Mouse (Mus musculus) CD4-positive, CD25-positive, alpha-beta regulatory T cell, adult 9 weeks (primary cell): ENCODE measurements around the gene Macrod1. TPM values are rescaled to one million over a fixed set of nuclear protein-coding genes. Genes with fewer than 3 reads are reported as not detected.

ENCODE experiments used
- polyA plus RNA-seq: library from polyadenylated mRNA; unstranded; fragments of 100-300 nt; shearing (Covaris generic); gene quantifications from one replicate; pipeline ENCODE4 v1.2.1, GENCODE M21; 2017

The Macrod1 gene
- 2.8 TPM for polyA plus RNA-seq

GRCm38 (mm10) chr19:7056248-7057087 lies at the start of gene Macrod1:
Macrod1 (plus strand) TSS chr19:7056810.

GRCm38 (mm10) chr19:7019191-7019590 lies 37.4 kb upstream of the Macrod1 start, which contains the start of gene Fermt3:
Fermt3 (minus strand) TSS chr19:7019469.

GRCm38 (mm10) chr19:7039841-7040636 lies 16.6 kb upstream of the Macrod1 start, which contains the start of gene Stip1:
Stip1 (minus strand) TSS chr19:7039967.

GRCm38 (mm10) chr19:7105544-7105943 lies 48.9 kb downstream of the Macrod1 start, which contains the start of gene Flrt1:
Flrt1 (minus strand) TSS chr19:7105729.

GRCm38 (mm10) chr19:7205753-7206736 lies 149.4 kb downstream of the Macrod1 start, which contains the start of gene Otub1:
Otub1 (minus strand) TSS chr19:7206316.

GRCm38 (mm10) chr19:7217162-7217925 lies 160.7 kb downstream of the Macrod1 start, which contains the start of gene Cox8a:
Cox8a (minus strand) TSS chr19:7217616.

GRCm38 (mm10) chr19:7240782-7241690 lies 184.4 kb downstream of the Macrod1 start, which contains the start of gene Naa40:
Naa40 (minus strand) TSS chr19:7241183.

Other genes starting within 250 kb of the Macrod1 start
- gene Rps6ka4, start 216.2 kb upstream of the Macrod1 start, polyA plus RNA-seq = 31.3 TPM
- 48.7 TPM for gene Ccdc88b, start 198.6 kb upstream of the Macrod1 start, polyA plus RNA-seq
- 234 TPM for gene Trmt112, start 147.1 kb upstream of the Macrod1 start, polyA plus RNA-seq
- 267 TPM for gene Prdx5, start 146.7 kb upstream of the Macrod1 start, polyA plus RNA-seq
- 6.6 TPM for gene Esrra, start 135.0 kb upstream of the Macrod1 start, polyA plus RNA-seq
- gene Catsperz, start 131.4 kb upstream of the Macrod1 start, polyA plus RNA-seq = not detected
- gene Kcnk4, start 122.3 kb upstream of the Macrod1 start, polyA plus RNA-seq = not detected
- 43.9 TPM for gene Bad, start 114.9 kb upstream of the Macrod1 start, polyA plus RNA-seq
- 17.8 TPM for gene Gpr137, start 114.3 kb upstream of the Macrod1 start, polyA plus RNA-seq
- 32.3 TPM for gene Ppp1r14b, start 81.8 kb upstream of the Macrod1 start, polyA plus RNA-seq
- gene Plcb3, start 80.3 kb upstream of the Macrod1 start, polyA plus RNA-seq = 7.2 TPM
- 53.6 TPM for gene Fkbp2, start 76.3 kb upstream of the Macrod1 start, polyA plus RNA-seq
- 1.2 TPM for gene Vegfb, start 69.2 kb upstream of the Macrod1 start, polyA plus RNA-seq
- 66.9 TPM for gene Dnajc4, start 64.2 kb upstream of the Macrod1 start, polyA plus RNA-seq
- gene Nudt22, start 60.7 kb upstream of the Macrod1 start, polyA plus RNA-seq = 38.9 TPM
- 8.5 TPM for gene Trpt1, start 60.7 kb upstream of the Macrod1 start, polyA plus RNA-seq
- 429 TPM for gene Fermt3, start 37.3 kb upstream of the Macrod1 start, polyA plus RNA-seq
- gene Stip1, start 16.8 kb upstream of the Macrod1 start, polyA plus RNA-seq = 157 TPM
- 0.05 TPM for gene Flrt1, start 48.9 kb downstream of the Macrod1 start, polyA plus RNA-seq
- gene Otub1, start 149.5 kb downstream of the Macrod1 start, polyA plus RNA-seq = 73.3 TPM
- gene Cox8a, start 160.8 kb downstream of the Macrod1 start, polyA plus RNA-seq = 544 TPM
- 41.7 TPM for gene Naa40, start 184.4 kb downstream of the Macrod1 start, polyA plus RNA-seq
- gene Rcor2, start 210.5 kb downstream of the Macrod1 start, polyA plus RNA-seq = 0.27 TPM